Mouse (Mus musculus): ENCODE data around the gene Lpcat2b.

GRCm38 (mm10) chr5:107437464-107438281 lies 6.3 kb downstream of the Lpcat2b start, which contains the start of gene Btbd8:
- TF ChIP-seq CEBPB (IDR thresholded peaks at IDR 0.05; ENCODE audit: insufficient read depth, poor library complexity, severe bottlenecking) (no peak), MYOD1 (IDR thresholded peaks at IDR 0.05; ENCODE audit: control insufficient read depth in 1 of 3, insufficient read length in 2 of 3, low read depth in 2 of 3) (peak in 1 of 3 experiments; percentile 29), POLR2AphosphoS2 (IDR thresholded peaks at IDR 0.05; ENCODE audit: insufficient read length, low read depth) (no peak), E2F4 (IDR thresholded peaks at IDR 0.05; ENCODE audit: insufficient read depth) (peak; percentile 90), POLR2A (IDR thresholded peaks at IDR 0.05; ENCODE audit: insufficient read length, low read depth) (peak; percentile 57), TCF12 (IDR thresholded peaks at IDR 0.05; ENCODE audit: insufficient read depth, poor library complexity, severe bottlenecking) (no peak), REST (IDR thresholded peaks at IDR 0.05; ENCODE audit: insufficient read depth, insufficient read length) (no peak), MYOG (IDR thresholded peaks at IDR 0.05; ENCODE audit: control insufficient read depth in 1 of 3, insufficient read depth in 1 of 3, insufficient read length in 2 of 3, low read depth in 2 of 3) (peak in 2 of 3 experiments; percentile 5 to 53), MAX (IDR thresholded peaks at IDR 0.05; ENCODE audit: low read depth) (peak; percentile 60)
